Mouse (Mus musculus) lung, postnatal 36 days (tissue): ENCODE measurements around the gene Vmn1r137.
"Not testable (repeated sequence)": the region's sequence is repeated elsewhere in the genome, so short reads cannot be mapped to it uniquely, and the experiment has no call there.

Experiments used
- DNase-seq: peaks from one replicate; pipeline ENCODE4 v3.0.0; 2022; ENCODE audit warnings: mixed read lengths

The Vmn1r137 gene

GRCm38 (mm10) chr7:21994287-21994686 lies at the start of gene Vmn1r137:
TSS of gene Vmn1r137 (plus strand) at chr7:21994587.
- not testable (repeated sequence) for DNase-seq

- not testable (repeated sequence) for DNase-seq
Measured at GRCm38 (mm10) chr7:22028797-22029196, 34.4 kb downstream of the Vmn1r137 start, which contains the start of gene Vmn1r138. TSS of gene Vmn1r138 (minus strand) at chr7:22028897.
